Mouse (Mus musculus): ENCODE data around the gene Olfr92.

Gene Olfr92

DNA sequence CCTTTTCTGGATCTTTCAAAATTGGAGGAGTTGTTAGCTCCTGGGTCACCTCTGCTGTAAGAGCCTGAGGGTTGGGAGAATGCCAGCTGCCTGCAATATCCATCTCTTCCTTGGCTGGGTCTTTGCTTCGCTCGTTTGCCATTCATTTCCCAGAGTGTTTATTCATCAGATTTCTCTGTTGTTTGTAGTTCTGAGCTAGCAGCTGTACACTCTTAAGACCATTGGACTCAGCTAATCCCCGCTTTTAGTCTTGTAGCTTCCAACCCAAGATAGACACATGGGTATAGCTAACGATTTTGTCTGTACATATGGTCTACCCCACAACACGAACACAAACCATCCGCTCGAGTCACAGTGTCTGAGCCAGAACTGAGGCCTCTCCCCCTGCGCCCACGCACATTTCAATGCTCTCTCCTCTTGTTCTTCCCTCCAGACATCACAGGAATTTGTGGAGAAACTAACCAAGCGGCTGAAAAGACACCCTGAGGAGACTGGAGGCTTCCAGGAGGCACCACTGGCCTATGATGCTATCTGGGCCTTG is 57.7 kb downstream of the Olfr92 start:
- no peak for DNase-seq (ENCODE audit: low spot score)

DNA sequence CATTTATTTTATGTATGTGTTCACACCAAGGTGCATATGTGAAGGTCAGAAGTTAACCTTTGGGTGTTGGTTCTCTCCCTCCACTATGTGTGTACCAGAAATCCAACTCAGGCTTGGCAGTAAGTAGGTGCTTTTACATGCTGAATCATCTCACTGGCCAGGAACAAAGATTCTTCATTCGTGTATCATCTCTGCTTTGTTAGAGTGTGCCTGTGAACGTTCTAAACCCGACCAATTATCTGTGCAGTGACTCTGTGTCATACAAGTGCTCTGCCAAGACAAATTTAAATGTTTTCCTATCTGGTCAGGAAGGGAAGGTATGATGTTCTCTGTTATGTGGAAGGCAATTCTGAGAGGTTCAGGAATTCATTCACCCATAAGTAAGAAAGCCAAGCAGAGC is 58.5 kb downstream of the Olfr92 start:
- DNase-seq (ENCODE audit: low spot score): no peak

Data from T-cell, adult 2 months (primary cell).